Mouse (Mus musculus) embryonic facial prominence, embryonic 11.5 days (tissue): Measurements from ENCODE around the gene Rfx4. TPM values are rescaled to one million over a fixed set of nuclear protein-coding genes. Genes with fewer than 3 reads are reported as not detected.
A peak's percentile ranks its signal among the peaks of the same experiment; 100 is the strongest.

ENCODE experiments used
- ATAC-seq: fragments of 200-750 bp; cut with Nextera tagmentation; replicated peaks from 2 replicates; pipeline ENCODE4 v1.8.0; 2017; ENCODE audit warnings: low read depth; ENCODE audit not compliant: insufficient number of reproducible peaks, low FRiP score, low TSS enrichment
- DNase-seq: peaks from one replicate; pipeline ENCODE4 v3.0.0-alpha.2; 2015; ENCODE audit warnings: low spot score
- H3K27ac ChIP-seq: fragments of 300-500 bp; sonication (generic); replicated peaks from 2 replicates; pipeline ENCODE4 v1.5.1; 2014; ENCODE audit warnings: mild to moderate bottlenecking, low read depth, low read length, control low read depth
- H3K27me3 ChIP-seq: fragments of 300-500 bp; sonication (generic); 2 replicates; pipeline ENCODE4 v1.6.1; 2014; ENCODE audit warnings: mild to moderate bottlenecking, low read length, moderate library complexity, mixed read lengths; ENCODE audit not compliant: control insufficient read depth, insufficient read depth
- H3K36me3 ChIP-seq: fragments of 300-500 bp; sonication (generic); replicated peaks from 2 replicates; pipeline ENCODE4 v1.6.1; 2014; ENCODE audit warnings: low read depth, mild to moderate bottlenecking, low read length, moderate library complexity, mixed read lengths; ENCODE audit not compliant: control insufficient read depth, insufficient read depth
- H3K4me1 ChIP-seq: fragments of 300-500 bp; sonication (generic); 2 replicates; pipeline ENCODE4 v1.6.1; 2014; ENCODE audit warnings: low read length, mixed read lengths; ENCODE audit not compliant: control insufficient read depth, insufficient read depth
- H3K4me2 ChIP-seq: fragments of 300-500 bp; sonication (generic); 2 replicates; pipeline ENCODE4 v1.6.1; 2014; ENCODE audit warnings: low read depth, mild to moderate bottlenecking, control low read depth, low read length, moderate library complexity
- H3K4me3 ChIP-seq: fragments of 300-500 bp; sonication (generic); 2 replicates; pipeline ENCODE4 v1.5.1; 2014; ENCODE audit warnings: low read depth, low read length, control low read depth
- H3K9ac ChIP-seq: fragments of 300-500 bp; sonication (generic); replicated peaks from 2 replicates; pipeline ENCODE4 v1.6.1; 2014; ENCODE audit warnings: mild to moderate bottlenecking, control low read depth, low read length
- H3K9me3 ChIP-seq: fragments of 300-500 bp; sonication (generic); replicated peaks from 2 replicates; pipeline ENCODE4 v1.6.1; 2016; ENCODE audit warnings: mild to moderate bottlenecking, low read length, inconsistent platforms, mixed read lengths; ENCODE audit not compliant: control insufficient read depth
- WGBS: fragments of 180-500 bp; shearing (Covaris S2); extraction: QIAGEN DNeasy Blood & Tissue Kit; methylation state at CpG from one replicate; pipeline ENCODE4 v1.1.7; 2014; 5-methylcytosine and 5-hydroxymethylcytosine counted together
- polyA plus RNA-seq: library from polyadenylated mRNA; unstranded; fragments of >200 nt; fragmentation: Nextera tagmentation; extraction: Ambion mirVana; gene quantifications from 2 replicates; pipeline ENCODE4 v1.2.1, GENCODE M21; 2014

Rfx4 gene
- 4.8 and 5.2 TPM in 2 replicates for polyA plus RNA-seq

DNA sequence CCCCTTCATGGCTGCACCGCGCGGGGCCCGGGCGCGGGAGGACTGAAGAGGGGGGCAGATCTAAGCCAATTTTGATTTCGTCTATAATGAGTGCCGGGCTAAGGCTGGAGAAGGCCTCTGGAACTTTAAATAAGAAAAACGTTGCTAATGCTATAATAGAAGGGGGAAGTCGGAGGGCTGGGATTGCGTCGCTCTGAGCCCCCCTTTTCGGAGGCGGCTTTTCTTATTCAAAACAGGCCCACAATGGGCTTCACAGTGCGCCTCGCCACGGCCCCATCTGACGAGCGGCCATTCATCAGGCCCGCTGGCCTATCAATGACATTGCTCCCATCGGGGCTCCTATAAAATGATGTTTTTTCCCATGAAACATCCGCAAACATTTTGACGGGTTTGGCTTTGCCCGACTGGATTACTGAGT, at the start of gene Rfx4:
Rfx4 (plus strand) TSS at position 277 of the 418 bp plus-strand sequence.
- 0 out of 2 replicates have a peak, but pooled peaks have one; percentile 10 for ATAC-seq
- peaks cover 61% of the 10 kb centered on the region for H3K27me3 ChIP-seq
- H3K4me1 ChIP-seq, result peaks cover 4% of the 10 kb centered on the region

DNA sequence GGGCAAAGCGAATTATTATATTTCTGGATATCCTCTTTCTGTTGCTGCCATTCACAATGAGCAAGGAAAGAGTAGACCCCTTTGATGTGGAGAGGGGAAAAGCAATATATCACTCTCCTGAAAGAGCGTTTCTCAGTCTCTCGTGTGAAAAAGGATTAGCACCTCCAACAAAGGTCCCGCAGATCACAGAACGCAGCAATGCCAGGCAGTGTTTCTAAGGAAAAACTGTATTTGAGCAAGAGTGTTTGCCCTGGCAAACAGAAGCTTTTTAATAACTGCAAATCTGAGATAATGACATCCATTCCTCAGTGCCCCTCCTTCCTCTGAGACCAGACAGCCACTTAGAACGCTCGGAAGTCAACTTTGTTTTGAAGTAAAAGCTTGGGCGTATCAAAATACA, 49.3 kb upstream of the Rfx4 start:
- Histone ChIP-seq H3K27ac (no peak overlapping the region), H3K9ac (no peak overlapping the region), H3K4me3 (no peak overlapping the region), H3K9me3 (no peaks in the 10 kb centered on the region), H3K4me2 (no peak overlapping the region), H3K36me3 (no peaks in the 10 kb centered on the region), H3K4me1 (no peaks in the 10 kb centered on the region), H3K27me3 (no peaks in the 10 kb centered on the region)
- 59% methylated on average over 8 of the region's 8 CpGs for WGBS
- no peak for ATAC-seq
- DNase-seq, result no peak

More for the DNA sequence above, at the start of gene Rfx4:
- peak within 1 kb of the TSS; percentile 34 for H3K9ac ChIP-seq
- H3K27ac ChIP-seq, result no peak within 1 kb of the TSS
- H3K4me3 ChIP-seq, result peak within 1 kb of the TSS; percentile 32
- H3K4me2 ChIP-seq, result peak within 1 kb of the TSS; percentile 67
- DNase-seq, result peak; percentile 71
- under 1% methylated on average over 24 of the region's 24 CpGs for WGBS
- H3K9me3 ChIP-seq, result no peaks in the 10 kb centered on the region
- H3K36me3 ChIP-seq, result no peaks in the 10 kb centered on the region

DNA sequence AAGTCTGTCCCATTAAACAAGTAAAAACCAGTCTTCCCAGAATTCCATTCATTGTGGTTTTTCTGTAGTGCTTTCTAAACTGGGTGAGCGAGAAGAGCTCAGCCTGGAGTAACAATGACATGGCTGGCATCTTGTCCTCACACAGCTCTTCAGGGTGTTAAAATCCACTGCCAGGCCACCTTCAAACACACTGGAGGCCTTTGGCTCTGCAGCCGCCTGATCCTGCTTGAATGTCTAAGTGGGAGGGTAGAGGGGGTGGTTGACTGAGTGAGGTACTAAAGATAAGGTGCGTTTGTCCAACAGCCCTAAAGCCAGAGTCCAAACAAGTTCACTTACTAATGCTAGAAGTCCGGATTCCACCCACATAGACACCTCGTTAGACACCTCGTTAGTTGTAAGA, 48.6 kb upstream of the Rfx4 start:
- no peaks in the 10 kb centered on the region for H3K27me3 ChIP-seq
- no peak overlapping the region for H3K4me3 ChIP-seq
- DNase-seq, result no peak
- H3K36me3 ChIP-seq, result no peaks in the 10 kb centered on the region
- no peak for ATAC-seq
- H3K27ac ChIP-seq, result no peak overlapping the region
- no peak overlapping the region for H3K4me2 ChIP-seq
- 61% methylated on average over 6 of the region's 6 CpGs for WGBS
- H3K9ac ChIP-seq, result no peak overlapping the region
- H3K9me3 ChIP-seq, result no peaks in the 10 kb centered on the region
- H3K4me1 ChIP-seq, result no peaks in the 10 kb centered on the region

DNA sequence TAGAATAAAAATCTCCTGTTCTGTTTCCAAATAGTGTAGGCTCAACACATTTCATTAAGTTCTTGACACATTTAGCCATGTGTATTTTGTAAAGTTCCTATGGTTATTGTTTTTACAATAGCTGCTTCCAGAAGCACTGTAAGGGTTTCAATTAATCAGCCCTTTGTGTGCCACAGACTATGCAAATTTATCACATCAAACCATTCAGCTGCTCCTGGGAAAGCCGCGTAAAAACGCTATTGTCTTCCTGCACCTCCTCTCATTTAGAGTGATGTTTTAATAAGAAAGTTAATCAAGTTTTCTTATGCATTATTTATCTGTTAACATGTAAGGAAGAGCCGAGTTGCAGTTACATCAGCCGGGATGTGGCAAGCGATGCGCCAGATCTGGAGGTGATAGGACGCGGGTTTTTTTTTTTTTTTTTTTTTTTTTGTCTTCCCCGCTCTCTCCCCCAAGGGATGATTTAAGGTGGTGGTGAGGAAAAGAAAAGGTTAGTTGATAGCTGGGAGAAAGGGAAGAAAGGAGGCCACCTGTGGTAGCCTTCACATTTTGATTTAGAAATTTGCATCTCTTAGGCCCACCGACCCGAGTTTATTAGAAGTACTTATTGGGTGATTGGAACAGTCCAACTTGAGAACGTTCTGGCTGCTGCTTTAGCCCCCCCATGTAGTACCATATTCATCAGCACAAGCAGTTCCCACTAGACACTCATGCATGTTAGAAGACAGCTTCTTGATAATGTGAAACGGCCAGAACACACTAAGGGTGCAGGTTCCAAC, 47.9 kb upstream of the Rfx4 start:
- 38% methylated on average over 14 of the region's 14 CpGs for WGBS
- Histone ChIP-seq H3K27ac (no peak overlapping the region), H3K4me1 (no peaks in the 10 kb centered on the region), H3K9me3 (no peaks in the 10 kb centered on the region), H3K36me3 (no peaks in the 10 kb centered on the region), H3K4me3 (no peak overlapping the region), H3K9ac (no peak overlapping the region), H3K27me3 (no peaks in the 10 kb centered on the region), H3K4me2 (no peak overlapping the region)
- ATAC-seq (no peak), DNase-seq (no peak)

DNA sequence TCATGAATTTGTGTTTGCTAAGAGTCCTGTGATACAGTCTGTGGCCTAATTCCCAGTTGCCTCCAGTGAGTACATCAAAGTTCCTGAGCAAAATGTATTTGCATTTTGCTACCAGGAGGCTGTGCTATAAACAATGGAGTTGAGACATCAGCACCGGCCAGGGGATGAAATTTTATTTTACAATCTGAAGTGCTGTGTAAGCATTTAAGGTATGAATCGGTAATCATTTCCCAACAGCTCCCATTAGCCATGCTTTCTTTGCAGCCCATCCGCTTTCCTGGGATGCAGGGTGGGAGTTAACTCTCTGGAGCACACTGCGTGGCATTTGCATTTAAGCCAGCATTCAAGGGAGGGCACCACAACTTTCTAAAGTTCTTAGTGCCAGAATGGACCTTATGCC, 45.7 kb upstream of the Rfx4 start:
- DNase-seq (no peak), ATAC-seq (no peak)
- no peak overlapping the region for H3K4me3 ChIP-seq
- no peaks in the 10 kb centered on the region for H3K36me3 ChIP-seq
- no peak overlapping the region for H3K27ac ChIP-seq
- H3K4me2 ChIP-seq, result no peak overlapping the region
- no peaks in the 10 kb centered on the region for H3K9me3 ChIP-seq
- WGBS, result 38% methylated on average over 4 of the region's 4 CpGs
- H3K9ac ChIP-seq, result no peak overlapping the region
- H3K4me1 ChIP-seq, result no peaks in the 10 kb centered on the region
- no peaks in the 10 kb centered on the region for H3K27me3 ChIP-seq

DNA sequence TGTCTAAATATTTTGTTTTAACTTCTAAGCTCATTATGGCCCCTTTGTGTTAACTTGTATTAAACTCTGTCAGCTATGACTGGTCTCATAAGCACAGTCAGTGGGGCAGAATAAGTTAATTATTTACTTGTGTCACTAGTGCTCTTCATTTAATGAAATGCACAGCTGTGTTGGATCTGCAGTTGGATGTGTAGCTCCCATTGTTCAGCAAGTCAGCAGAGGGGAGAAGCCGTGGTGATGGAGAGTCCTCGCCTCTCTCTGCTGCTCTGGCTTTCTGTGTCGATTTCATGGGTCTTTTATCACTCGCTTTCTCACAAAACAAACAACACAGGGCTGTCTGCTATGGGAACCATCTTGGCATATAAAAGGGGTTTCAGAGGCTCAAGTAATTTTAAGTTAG, 45.0 kb upstream of the Rfx4 start:
- Histone ChIP-seq H3K9me3 (no peaks in the 10 kb centered on the region), H3K27me3 (no peaks in the 10 kb centered on the region), H3K9ac (no peak overlapping the region), H3K4me1 (no peaks in the 10 kb centered on the region), H3K36me3 (no peaks in the 10 kb centered on the region), H3K4me3 (no peak overlapping the region), H3K27ac (no peak overlapping the region), H3K4me2 (no peak overlapping the region)
- DNase-seq (peak; percentile 49), ATAC-seq (peak; percentile 64; the same call in 1 of the 2 replicates)
- WGBS, result 29% methylated on average over 4 of the region's 4 CpGs

DNA sequence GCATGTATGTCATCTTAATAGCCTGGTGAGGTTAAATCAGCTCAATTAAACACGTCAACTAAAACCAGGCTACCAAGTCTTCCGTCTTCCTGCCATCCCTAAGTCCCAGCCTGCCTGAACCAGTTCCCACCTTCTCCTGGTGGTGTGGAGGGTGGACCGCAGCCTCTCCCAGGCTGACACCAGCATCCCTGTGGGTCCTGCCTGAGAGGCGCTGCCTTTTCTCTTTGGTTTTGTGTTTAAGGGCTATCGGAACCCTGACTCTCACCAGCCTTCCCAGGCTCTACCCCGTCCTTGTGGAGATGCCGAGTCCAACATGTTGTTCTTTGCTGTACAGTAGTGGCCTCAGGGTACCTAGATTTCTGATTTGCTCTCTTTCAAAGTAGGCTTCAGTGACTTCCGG, 44.4 kb upstream of the Rfx4 start:
- no peaks in the 10 kb centered on the region for H3K9me3 ChIP-seq
- H3K4me2 ChIP-seq, result no peak overlapping the region
- no peaks in the 10 kb centered on the region for H3K27me3 ChIP-seq
- no peak overlapping the region for H3K27ac ChIP-seq
- no peaks in the 10 kb centered on the region for H3K4me1 ChIP-seq
- H3K36me3 ChIP-seq, result no peaks in the 10 kb centered on the region
- DNase-seq, result no peak
- H3K4me3 ChIP-seq, result no peak overlapping the region
- 66% methylated on average over 8 of the region's 8 CpGs for WGBS
- no peak overlapping the region for H3K9ac ChIP-seq
- no peak for ATAC-seq

DNA sequence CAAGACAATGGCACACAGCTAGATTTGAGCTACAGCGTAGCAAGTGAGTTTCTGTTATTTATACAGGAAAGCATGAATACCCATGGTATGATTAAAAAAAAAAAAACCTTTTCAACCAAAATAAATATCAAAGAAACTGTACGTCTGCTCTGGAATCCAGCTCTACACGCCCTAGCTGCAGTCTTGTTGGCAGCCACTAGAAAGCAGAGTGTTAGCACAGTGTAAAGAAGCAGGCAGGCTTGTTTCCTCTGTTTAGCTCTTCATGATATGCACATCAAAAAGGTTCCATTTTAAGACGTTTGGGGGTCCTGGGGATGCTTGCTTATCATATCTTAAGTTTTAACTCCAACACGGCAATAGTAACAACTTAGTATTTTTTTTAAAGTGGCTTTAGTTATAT, 43.9 kb upstream of the Rfx4 start:
- Histone ChIP-seq H3K27ac (no peak overlapping the region), H3K9me3 (no peaks in the 10 kb centered on the region), H3K9ac (no peak overlapping the region), H3K27me3 (no peaks in the 10 kb centered on the region), H3K4me1 (no peaks in the 10 kb centered on the region), H3K4me2 (no peak overlapping the region), H3K4me3 (no peak overlapping the region), H3K36me3 (no peaks in the 10 kb centered on the region)
- DNase-seq, result no peak
- no peak for ATAC-seq
- WGBS, result 76% methylated on average over 5 of the region's 5 CpGs
